Mouse (Mus musculus) heart, embryonic 13.5 days (tissue): ENCODE data around the gene Gm12830. TPM values are rescaled to one million over a fixed set of nuclear protein-coding genes. Genes with fewer than 3 reads are reported as not detected.

Experiments used
- ATAC-seq: fragments of 200-750 bp; cut with Nextera tagmentation; 2 replicates; pipeline ENCODE4 v1.8.0; 2017; ENCODE audit warnings: moderate TSS enrichment; ENCODE audit not compliant: insufficient number of reproducible peaks, low FRiP score, low TSS enrichment; ENCODE audit errors: extremely low read depth
- H3K27ac ChIP-seq: fragments of 300-500 bp; sonication (generic); replicated peaks from 2 replicates; pipeline ENCODE4 v1.5.1; 2015; ENCODE audit warnings: moderate library complexity, mild to moderate bottlenecking, inconsistent platforms
- H3K27me3 ChIP-seq: fragments of 300-500 bp; sonication (generic); replicated peaks from 2 replicates; pipeline ENCODE4 v1.6.1; 2015; ENCODE audit warnings: mild to moderate bottlenecking, inconsistent platforms
- H3K36me3 ChIP-seq: fragments of 300-500 bp; sonication (generic); 2 replicates; pipeline ENCODE4 v1.6.1; 2015; ENCODE audit warnings: mild to moderate bottlenecking, inconsistent platforms
- H3K4me1 ChIP-seq: fragments of 300-500 bp; sonication (generic); 2 replicates; pipeline ENCODE4 v1.6.1; 2015; ENCODE audit warnings: inconsistent platforms
- H3K4me2 ChIP-seq: fragments of 300-500 bp; sonication (generic); 2 replicates; pipeline ENCODE4 v1.6.1; 2015; ENCODE audit warnings: inconsistent platforms, mild to moderate bottlenecking, moderate library complexity
- H3K4me3 ChIP-seq: fragments of 300-500 bp; sonication (generic); 2 replicates; pipeline ENCODE4 v1.5.1; 2015; ENCODE audit warnings: moderate library complexity, mild to moderate bottlenecking, inconsistent platforms
- H3K9ac ChIP-seq: fragments of 300-500 bp; sonication (generic); 2 replicates; pipeline ENCODE4 v1.6.1; 2015; ENCODE audit warnings: inconsistent platforms, mild to moderate bottlenecking, moderate library complexity
- H3K9me3 ChIP-seq: fragments of 300-500 bp; sonication (generic); 2 replicates; pipeline ENCODE4 v1.6.1; 2016; ENCODE audit warnings: inconsistent platforms
- WGBS: fragments of 180-500 bp; shearing (Covaris S2); methylation state at CpG from one replicate; pipeline ENCODE4 v1.1.7; 2015; ENCODE audit warnings: mixed read lengths; 5-methylcytosine and 5-hydroxymethylcytosine counted together
- polyA plus RNA-seq: library from polyadenylated mRNA; unstranded; fragments of >200 nt; fragmentation: Nextera tagmentation; extraction: Ambion mirVana; gene quantifications from 2 replicates; pipeline ENCODE4 v1.2.1, GENCODE M21; 2015

The Gm12830 gene
- polyA plus RNA-seq, 1 experiment from 2014 or later, result not detected

DNA sequence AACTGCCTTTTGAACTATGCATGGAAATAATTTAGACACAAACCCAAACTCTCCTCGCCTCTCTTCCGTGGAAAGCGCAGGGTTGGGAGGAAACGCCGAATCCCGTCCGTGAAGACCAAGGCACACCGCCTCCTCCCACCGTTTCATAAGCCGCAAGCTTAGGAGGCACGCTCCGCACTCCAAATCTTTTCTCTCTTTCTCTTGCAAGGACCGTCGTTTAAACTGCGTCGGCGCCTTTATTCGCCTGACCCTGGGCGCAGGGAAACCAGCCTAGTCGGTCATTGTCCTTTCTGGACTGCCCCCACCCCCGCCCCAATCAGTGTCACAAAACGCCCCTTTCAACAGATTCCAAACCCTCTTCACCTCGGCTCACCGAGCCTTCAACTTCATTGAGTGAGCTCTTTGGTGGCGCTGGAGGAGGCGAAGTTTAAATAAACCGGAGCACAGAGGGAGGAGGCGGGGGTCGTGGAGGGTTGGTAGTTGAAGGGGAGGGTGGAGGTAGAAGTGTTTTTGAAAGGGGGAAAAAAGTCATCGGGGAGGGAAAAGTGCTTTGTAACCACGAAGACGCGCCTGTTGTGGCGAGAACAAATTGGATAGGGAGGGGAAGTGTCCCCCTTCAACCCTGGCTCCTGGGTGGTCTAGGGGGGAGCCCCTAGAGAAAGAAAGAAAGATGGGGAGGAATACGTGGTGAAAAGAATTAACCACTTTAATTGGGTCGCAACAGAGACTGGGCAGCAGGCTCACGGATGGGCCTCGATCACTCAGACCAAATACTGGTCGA, 81.3 kb downstream of the Gm12830 start:
- Histone ChIP-seq H3K4me1 (peaks cover 13% of the 10 kb centered on the region), H3K27me3 (peaks cover 100% of the 10 kb centered on the region), H3K4me2 (no peak overlapping the region), H3K27ac (no peak overlapping the region), H3K36me3 (no peaks in the 10 kb centered on the region), H3K9me3 (no peaks in the 10 kb centered on the region), H3K9ac (no peak overlapping the region), H3K4me3 (no peak overlapping the region)
- under 1% methylated on average over 39 of the region's 39 CpGs for WGBS
- no peak for ATAC-seq

DNA sequence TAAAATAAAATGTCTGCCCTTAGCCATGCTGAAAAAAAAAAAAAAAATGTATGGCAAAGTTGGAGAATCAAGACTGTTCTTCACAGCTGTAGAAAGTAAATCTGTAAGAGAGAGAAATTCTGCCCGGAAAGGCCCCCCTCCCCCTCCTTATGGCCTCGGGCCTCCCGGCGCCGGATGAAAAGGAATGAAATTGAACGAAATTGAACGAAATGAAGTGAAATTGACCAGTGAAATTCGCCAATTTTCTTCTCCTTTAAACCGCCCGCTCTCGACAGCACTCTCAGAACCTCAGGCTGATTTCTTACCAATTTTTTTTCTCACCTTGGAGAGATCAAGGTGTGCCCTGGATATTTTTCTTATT, 81.9 kb downstream of the Gm12830 start:
- Histone ChIP-seq H3K4me1 (peaks cover 19% of the 10 kb centered on the region), H3K9me3 (no peaks in the 10 kb centered on the region), H3K4me2 (no peak overlapping the region), H3K4me3 (no peak overlapping the region), H3K27me3 (peaks cover 100% of the 10 kb centered on the region), H3K36me3 (no peaks in the 10 kb centered on the region), H3K9ac (no peak overlapping the region), H3K27ac (no peak overlapping the region)
- 6% methylated on average over 11 of the region's 11 CpGs for WGBS
- ATAC-seq, result no peak

DNA sequence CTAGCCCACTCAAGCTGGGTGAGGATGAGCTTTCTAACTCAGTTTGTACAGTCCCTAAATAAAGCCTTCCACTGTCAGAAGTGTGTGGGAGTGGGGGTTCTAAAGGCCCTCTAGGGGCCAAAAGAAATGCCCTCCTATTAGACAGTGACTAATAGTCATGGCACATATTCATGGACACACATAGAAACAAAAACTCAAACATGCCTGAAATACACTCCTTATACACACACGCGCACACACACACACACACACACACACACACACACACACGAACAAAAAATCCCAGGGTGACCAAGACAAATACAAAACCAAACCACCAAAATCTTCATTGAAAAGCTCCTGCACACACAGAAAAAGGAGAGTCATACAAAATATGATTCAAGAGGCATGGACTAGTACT, 84.0 kb downstream of the Gm12830 start:
- Histone ChIP-seq H3K9ac (no peak overlapping the region), H3K27me3 (peaks cover 100% of the 10 kb centered on the region), H3K27ac (no peak overlapping the region), H3K9me3 (no peaks in the 10 kb centered on the region), H3K4me2 (no peak overlapping the region), H3K4me1 (peaks cover 30% of the 10 kb centered on the region), H3K4me3 (no peak overlapping the region), H3K36me3 (no peaks in the 10 kb centered on the region)
- no peak for ATAC-seq
- WGBS, result 45% methylated on average over 3 of the region's 3 CpGs

Other genes starting within 250 kb of the Gm12830 start
- 0.07 and 0.09 TPM in 2 replicates for gene Foxd2, start 87.2 kb downstream of the Gm12830 start, polyA plus RNA-seq
- gene Foxe3, start 104.3 kb downstream of the Gm12830 start, polyA plus RNA-seq, result not detected in 2 replicates
- 57.4 TPM in 2 replicates for gene Cmpk1, start 165.5 kb downstream of the Gm12830 start, polyA plus RNA-seq
- gene Stil, start 178.4 kb downstream of the Gm12830 start, polyA plus RNA-seq, result 7.8 and 8.7 TPM in 2 replicates
- 5.4 and 8.4 TPM in 2 replicates for gene Tal1, start 234.7 kb downstream of the Gm12830 start, polyA plus RNA-seq